Mouse (Mus musculus): ENCODE results near the gene Stambpl1.

DNA sequence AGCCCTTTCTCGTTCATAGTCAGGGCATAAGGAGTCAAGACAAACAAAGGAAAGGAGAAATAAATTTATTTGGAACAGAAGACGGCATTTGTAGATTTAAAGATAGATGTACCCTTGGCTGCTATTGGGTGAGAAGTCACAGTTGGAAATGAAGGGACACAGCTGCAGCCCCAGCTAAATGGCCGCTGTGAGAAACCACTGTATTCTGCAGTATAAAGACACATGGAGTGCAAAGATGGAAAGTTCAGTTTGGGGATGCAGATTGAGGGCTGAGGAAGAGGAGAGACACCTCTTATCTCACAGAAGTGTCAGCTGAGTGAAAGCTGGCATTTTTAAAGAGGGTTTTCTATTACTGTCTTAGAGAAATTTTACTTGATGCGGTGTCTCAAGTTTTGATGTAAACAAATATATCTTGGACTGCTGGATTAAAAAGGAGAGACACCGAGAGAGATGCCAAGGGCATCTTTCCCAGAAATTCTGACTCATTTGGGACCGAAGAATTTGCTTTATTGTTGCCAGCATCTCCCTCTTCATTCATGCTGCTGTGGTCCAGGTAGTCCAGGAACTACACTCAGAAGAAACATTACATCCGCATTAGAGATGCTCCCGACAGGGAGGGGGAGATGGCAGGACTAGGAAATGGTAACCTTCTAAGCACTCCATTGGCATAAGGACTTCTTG lies 14.9 kb downstream of the Stambpl1 start:
- TF ChIP-seq CHD2 (IDR thresholded peaks at IDR 0.05; ENCODE audit: low read depth, low read length): no peak
- TF ChIP-seq ZNF384 (IDR thresholded peaks at IDR 0.05; ENCODE audit: low read depth, low read length): no peak
- TF ChIP-seq MAFK (IDR thresholded peaks at IDR 0.05; ENCODE audit: insufficient read depth, low read depth, low read length): no peak

All from ES-E14 (cell line).